15 mouse cellular contexts compared by ENCODE assay signal in the genomic region with DNA sequence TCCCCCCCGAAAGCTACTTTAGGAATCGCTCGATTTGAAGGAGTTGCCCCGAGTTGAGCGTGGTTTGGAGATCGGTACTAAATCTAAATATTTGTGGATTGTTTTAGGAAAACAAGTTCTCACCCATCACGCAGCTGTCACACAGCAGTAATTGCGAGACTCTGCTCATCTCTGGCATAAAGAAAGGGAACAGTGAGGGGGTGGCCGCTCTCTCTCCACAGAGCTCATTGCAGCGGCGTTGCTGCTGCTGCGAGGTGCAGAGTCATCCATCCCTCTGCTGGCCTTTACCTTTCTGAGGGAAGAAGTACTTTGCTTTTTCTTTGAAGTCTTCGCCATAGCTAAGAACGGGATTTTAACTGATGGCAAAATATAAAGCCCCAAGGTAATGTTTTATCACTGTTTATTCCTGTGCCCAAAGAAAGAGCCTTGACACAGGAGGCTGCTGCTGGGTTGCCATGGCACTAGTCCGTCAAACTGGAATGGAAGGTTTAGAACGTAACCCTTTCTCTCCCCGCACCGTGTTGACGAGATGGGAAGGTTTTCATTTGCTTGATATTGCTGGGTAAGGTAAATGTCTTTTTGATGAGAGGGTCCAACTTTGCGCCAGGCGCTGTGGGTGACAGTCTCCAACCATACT.
A peak's percentile ranks its signal among the peaks of the same experiment; 100 is the strongest.
DNase-seq lines count a peak whose midpoint lies in the region; ATAC-seq and TF ChIP-seq lines count a peak whose summit lies in the region.
"Had no signal": no experiment of that assay in that cellular context is flagged by ENCODE, and none has a peak within 500 bp of the region (broad histone marks: within the 10 kb centered on the region; RNA-seq: fewer than 3 reads in every experiment).

No protein-coding gene starts in this region.

- peak; percentile 78; the same call in 1 of the 2 replicates for ATAC-seq in frontal cortex, adult (ENCODE audit: low TSS enrichment)

- peak overlapping the region; percentile 83 for H3K27ac ChIP-seq in layer of hippocampus, adult 2 months
- no peak overlapping the region for H3K27ac ChIP-seq in cortical plate, adult 2 months (ENCODE audit: insufficient read depth, low read length)
- H3K27ac ChIP-seq: limb, embryonic 10.5 days; liver, embryonic 14.5 days had no signal

- no peak for TF ChIP-seq POLR2A in cortical plate, adult 2 months (IDR thresholded peaks at IDR 0.05; ENCODE audit: extremely low read depth, insufficient read depth, low read length)

- peaks cover 3% of the 10 kb centered on the region for H3K4me1 ChIP-seq in cortical plate, adult 2 months (ENCODE audit: control insufficient read depth, insufficient read depth, low read length)
- H3K4me1 ChIP-seq: megakaryocyte, embryonic 14.5 days had no signal

- H3K4me3 ChIP-seq in layer of hippocampus, adult 2 months: peak overlapping the region; percentile 40; the same call in 1 of the 2 replicates
- 0 out of 2 replicates have a peak overlapping the region, but pooled peaks have one; percentile 2 for H3K4me3 ChIP-seq in cortical plate, adult 2 months (ENCODE audit: insufficient read depth, low read length)
- H3K4me3 ChIP-seq: limb, embryonic 10.5 days; megakaryocyte, embryonic 14.5 days had no signal

- TF ChIP-seq CTCF in layer of hippocampus, adult 2 months (conservative IDR thresholded peaks at IDR 0.05): no peak
- no peak for TF ChIP-seq CTCF in cortical plate, adult 2 months (IDR thresholded peaks at IDR 0.05; ENCODE audit: extremely low read depth, insufficient read depth, low read length)

- DNase-seq in frontal cortex, postnatal 25 days (ENCODE audit: low spot score in 2 of 2): no peak
- peak in 1 of 2 experiments; percentile 22 for DNase-seq in layer of hippocampus, adult 2 months (ENCODE audit: low spot score in 2 of 2)
- DNase-seq in layer of hippocampus, postnatal 36 days: no peak
- DNase-seq in adrenal gland, postnatal 10 days: peak; percentile 38
- no peak for DNase-seq in cerebellum, adult 9-10 months
- DNase-seq: cerebellum, postnatal 36 days; heart, adult 18-20 months; heart, postnatal 10 days; lung, postnatal 10 days; thymus, postnatal 4 days had no signal
